Mouse (Mus musculus) ovary, postnatal 36 days (tissue): ENCODE measurements around the gene Cfap43.

Experiments used
- DNase-seq: peaks from one replicate; pipeline ENCODE4 v3.0.0; 2022; ENCODE audit warnings: low spot score, mixed read lengths

Gene Cfap43

GRCm38 (mm10) chr19:47919126-47919965 lies at the start of gene Cfap43, which contains the start of gene Itprip:
Gene Cfap43, minus strand, starts transcription at chr19:47919287.
Gene Itprip, minus strand, starts transcription at chr19:47919299.
- DNase-seq, result peak; percentile 74

- no peak for DNase-seq
Measured at GRCm38 (mm10) chr19:47958181-47958580, 39.1 kb upstream of the Cfap43 start.

- no peak for DNase-seq
Measured at GRCm38 (mm10) chr19:47953169-47953568, 34.1 kb upstream of the Cfap43 start.

GRCm38 (mm10) chr19:47950946-47951345 lies 31.9 kb upstream of the Cfap43 start:
- no peak for DNase-seq

- no peak for DNase-seq
Measured at GRCm38 (mm10) chr19:47946821-47947465, 27.9 kb upstream of the Cfap43 start.

GRCm38 (mm10) chr19:47939361-47939760 lies 20.3 kb upstream of the Cfap43 start:
- no peak for DNase-seq

- DNase-seq, result peak; percentile 71
Measured at GRCm38 (mm10) chr19:47937443-47938406, 18.6 kb upstream of the Cfap43 start, which contains the start of gene Cfap58. Gene Cfap58, plus strand, starts transcription at chr19:47937675.

GRCm38 (mm10) chr19:47936938-47937337 lies 17.9 kb upstream of the Cfap43 start:
- no peak for DNase-seq

- no peak for DNase-seq
Measured at GRCm38 (mm10) chr19:47936490-47936889, 17.4 kb upstream of the Cfap43 start.

GRCm38 (mm10) chr19:47935530-47935929 lies 16.4 kb upstream of the Cfap43 start:
- DNase-seq, result no peak

- DNase-seq, result no peak
Measured at GRCm38 (mm10) chr19:47934636-47935238, 15.7 kb upstream of the Cfap43 start.

GRCm38 (mm10) chr19:47934146-47934545 lies 15.1 kb upstream of the Cfap43 start:
- no peak for DNase-seq

- DNase-seq, result no peak
Measured at GRCm38 (mm10) chr19:47931982-47932638, 13.0 kb upstream of the Cfap43 start.

GRCm38 (mm10) chr19:47929043-47929442 lies 10.0 kb upstream of the Cfap43 start:
- no peak for DNase-seq

- no peak for DNase-seq
Measured at GRCm38 (mm10) chr19:47927032-47927431, 7.9 kb upstream of the Cfap43 start.

GRCm38 (mm10) chr19:47925819-47926218 lies 6.7 kb upstream of the Cfap43 start:
- no peak for DNase-seq

GRCm38 (mm10) chr19:47919966-47920375 lies 884 bp upstream of the Cfap43 start:
- DNase-seq, result no peak

- peak; percentile 11 for DNase-seq
Measured at GRCm38 (mm10) chr19:47918455-47919101, 509 bp downstream of the Cfap43 start.

- no peak for DNase-seq
Measured at GRCm38 (mm10) chr19:47918016-47918415, 1.1 kb downstream of the Cfap43 start.

- no peak for DNase-seq
Measured at GRCm38 (mm10) chr19:47917396-47917795, 1.7 kb downstream of the Cfap43 start.
